Mouse (Mus musculus): Measurements from ENCODE around the gene E2f2.

GRCm38 (mm10) chr4:136227408-136227807 is 55.2 kb downstream of the E2f2 start:
- no peak for TF ChIP-seq CTCF (IDR thresholded peaks at IDR 0.05; ENCODE audit: low read depth)
- TF ChIP-seq EP300 (optimal IDR thresholded peaks at IDR 0.05) = no peak
